Mouse (Mus musculus): ENCODE data around the gene Apbb1ip.

Apbb1ip gene

GRCm38 (mm10) chr2:22775213-22775612 lies 1.3 kb downstream of the Apbb1ip start:
- DNase-seq (ENCODE audit: extremely low spot score, low read depth, low spot score) = no peak

GRCm38 (mm10) chr2:22775681-22776080 lies 1.8 kb downstream of the Apbb1ip start:
- no peak for DNase-seq (ENCODE audit: extremely low spot score, low read depth, low spot score)

- no peak for DNase-seq (ENCODE audit: extremely low spot score, low read depth, low spot score)
Observed at GRCm38 (mm10) chr2:22776568-22777230, 2.8 kb downstream of the Apbb1ip start.

- DNase-seq (ENCODE audit: extremely low spot score, low read depth, low spot score) = no peak
Observed at GRCm38 (mm10) chr2:22777757-22778156, 3.9 kb downstream of the Apbb1ip start.

- DNase-seq (ENCODE audit: extremely low spot score, low read depth, low spot score) = no peak
Observed at GRCm38 (mm10) chr2:22780884-22781283, 7.0 kb downstream of the Apbb1ip start.

- DNase-seq (ENCODE audit: extremely low spot score, low read depth, low spot score) = no peak
Observed at GRCm38 (mm10) chr2:22781387-22782009, 7.6 kb downstream of the Apbb1ip start.

GRCm38 (mm10) chr2:22782057-22782456 lies 8.2 kb downstream of the Apbb1ip start:
- no peak for DNase-seq (ENCODE audit: extremely low spot score, low read depth, low spot score)

GRCm38 (mm10) chr2:22783137-22783638 lies 9.3 kb downstream of the Apbb1ip start:
- no peak for DNase-seq (ENCODE audit: extremely low spot score, low read depth, low spot score)

- DNase-seq (ENCODE audit: extremely low spot score, low read depth, low spot score) = no peak
Observed at GRCm38 (mm10) chr2:22784186-22784585, 10.3 kb downstream of the Apbb1ip start.

- DNase-seq (ENCODE audit: extremely low spot score, low read depth, low spot score) = no peak
Observed at GRCm38 (mm10) chr2:22784771-22785170, 10.9 kb downstream of the Apbb1ip start.

- DNase-seq (ENCODE audit: extremely low spot score, low read depth, low spot score) = no peak
Observed at GRCm38 (mm10) chr2:22788658-22789057, 14.8 kb downstream of the Apbb1ip start.

- no peak for DNase-seq (ENCODE audit: extremely low spot score, low read depth, low spot score)
Observed at GRCm38 (mm10) chr2:22789576-22789975, 15.7 kb downstream of the Apbb1ip start.

GRCm38 (mm10) chr2:22790435-22790834 lies 16.5 kb downstream of the Apbb1ip start:
- DNase-seq (ENCODE audit: extremely low spot score, low read depth, low spot score) = no peak

GRCm38 (mm10) chr2:22795087-22795486 lies 21.2 kb downstream of the Apbb1ip start:
- no peak for DNase-seq (ENCODE audit: extremely low spot score, low read depth, low spot score)

GRCm38 (mm10) chr2:22796487-22796886 lies 22.6 kb downstream of the Apbb1ip start:
- DNase-seq (ENCODE audit: extremely low spot score, low read depth, low spot score) = no peak

GRCm38 (mm10) chr2:22799430-22800041 lies 25.6 kb downstream of the Apbb1ip start:
- DNase-seq (ENCODE audit: extremely low spot score, low read depth, low spot score) = no peak

GRCm38 (mm10) chr2:22805589-22805988 lies 31.7 kb downstream of the Apbb1ip start:
- DNase-seq (ENCODE audit: extremely low spot score, low read depth, low spot score) = no peak

GRCm38 (mm10) chr2:22806576-22806975 lies 32.7 kb downstream of the Apbb1ip start:
- DNase-seq (ENCODE audit: extremely low spot score, low read depth, low spot score) = no peak

- DNase-seq (ENCODE audit: extremely low spot score, low read depth, low spot score) = no peak
Observed at GRCm38 (mm10) chr2:22807312-22807711, 33.4 kb downstream of the Apbb1ip start.

GRCm38 (mm10) chr2:22810851-22811250 lies 37.0 kb downstream of the Apbb1ip start:
- no peak for DNase-seq (ENCODE audit: extremely low spot score, low read depth, low spot score)

- no peak for DNase-seq (ENCODE audit: extremely low spot score, low read depth, low spot score)
Observed at GRCm38 (mm10) chr2:22811466-22811865, 37.6 kb downstream of the Apbb1ip start.

GRCm38 (mm10) chr2:22813921-22814320 lies 40.0 kb downstream of the Apbb1ip start:
- no peak for DNase-seq (ENCODE audit: extremely low spot score, low read depth, low spot score)
